Mouse (Mus musculus): ENCODE results near the gene Hdlbp.
"Not testable (repeated sequence)": the region's sequence is repeated elsewhere in the genome, so short reads cannot be mapped to it uniquely, and the experiment has no call there.

Gene Hdlbp

DNA sequence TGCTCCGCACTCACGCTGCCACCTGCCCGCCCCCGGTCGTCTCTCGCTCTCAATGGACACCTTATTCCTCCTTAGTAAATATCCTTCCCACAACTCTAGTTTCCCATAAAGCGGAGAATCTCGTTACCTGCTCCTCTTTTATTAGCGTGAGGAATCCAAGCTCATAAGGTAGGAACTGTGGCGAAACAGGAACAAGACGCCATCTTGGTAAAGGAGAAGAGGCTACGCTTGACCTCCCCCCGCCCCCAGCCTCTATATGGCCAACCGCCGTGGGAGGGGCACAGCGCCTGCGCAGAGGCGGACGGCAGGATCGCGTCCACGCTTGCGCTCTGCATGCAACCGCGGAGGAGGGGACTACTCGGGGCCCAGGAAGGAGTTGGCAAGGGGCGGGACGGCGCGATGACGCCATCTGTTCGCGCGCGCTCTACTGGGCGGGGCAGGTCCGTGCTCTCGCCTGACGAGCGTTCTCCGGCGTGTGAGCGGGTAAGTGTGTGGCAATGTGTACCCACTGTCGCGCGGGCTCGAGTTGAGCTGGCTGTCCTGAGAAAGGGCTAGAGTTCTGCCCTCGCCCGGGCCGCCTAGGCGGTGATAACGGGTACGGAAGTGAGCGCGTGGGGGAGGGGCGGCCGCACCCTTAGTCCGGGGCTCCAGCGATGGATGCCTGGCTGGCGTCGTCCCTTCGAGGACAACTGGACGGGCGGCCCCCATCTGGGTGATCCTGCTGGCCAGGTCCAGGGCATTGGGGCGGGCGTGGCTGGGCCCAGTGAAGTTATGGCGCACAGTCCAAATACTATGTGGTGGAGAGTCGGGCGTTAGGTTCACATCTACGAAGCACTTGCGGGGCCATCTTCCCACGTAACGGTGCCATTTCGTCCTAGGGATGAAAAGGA lies at the start of gene Hdlbp:
Gene Hdlbp (minus strand): TSS at position 230 of the 890 bp plus-strand sequence.
- DNase-seq, result peak; percentile 99

DNA sequence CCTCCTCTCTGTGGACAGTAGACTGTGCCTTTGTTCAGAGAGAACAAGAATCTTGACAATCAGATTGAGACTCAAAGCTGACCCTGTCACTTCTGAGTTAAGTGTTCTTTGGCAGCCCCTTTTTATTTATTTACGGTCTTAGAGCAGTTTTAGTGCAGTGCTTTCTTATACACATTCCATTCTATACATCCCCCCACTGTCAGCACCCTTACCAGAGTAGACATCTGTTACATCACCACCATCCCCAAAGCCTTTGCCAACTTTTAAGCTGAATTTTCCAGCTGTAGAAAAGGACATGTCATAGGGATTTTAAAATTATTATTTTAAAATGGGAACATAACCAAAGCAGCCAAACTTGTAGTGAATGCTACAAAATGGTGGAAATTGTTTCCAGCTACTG lies 43.7 kb upstream of the Hdlbp start:
- DNase-seq, result no peak

DNA sequence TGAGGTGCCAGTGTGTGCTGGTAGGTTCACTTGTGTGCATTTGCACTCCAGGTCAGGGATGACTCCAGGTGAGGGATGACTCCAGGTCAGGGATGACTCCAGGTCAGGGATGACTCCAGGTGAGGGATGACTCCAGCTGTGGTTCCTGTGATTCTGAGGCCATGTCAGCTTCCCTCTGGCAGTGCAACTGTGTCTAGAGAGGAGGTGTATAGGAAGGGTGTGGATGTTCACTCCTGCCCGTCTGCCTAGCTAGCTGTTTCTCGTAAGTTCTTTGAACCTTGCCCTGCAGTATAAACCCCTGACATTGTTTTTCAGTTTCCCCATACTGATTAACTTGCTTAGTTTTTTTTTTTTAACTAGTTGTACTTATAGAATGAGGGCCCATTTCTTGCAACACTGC lies 42.9 kb upstream of the Hdlbp start:
- peak; percentile 47 for DNase-seq

DNA sequence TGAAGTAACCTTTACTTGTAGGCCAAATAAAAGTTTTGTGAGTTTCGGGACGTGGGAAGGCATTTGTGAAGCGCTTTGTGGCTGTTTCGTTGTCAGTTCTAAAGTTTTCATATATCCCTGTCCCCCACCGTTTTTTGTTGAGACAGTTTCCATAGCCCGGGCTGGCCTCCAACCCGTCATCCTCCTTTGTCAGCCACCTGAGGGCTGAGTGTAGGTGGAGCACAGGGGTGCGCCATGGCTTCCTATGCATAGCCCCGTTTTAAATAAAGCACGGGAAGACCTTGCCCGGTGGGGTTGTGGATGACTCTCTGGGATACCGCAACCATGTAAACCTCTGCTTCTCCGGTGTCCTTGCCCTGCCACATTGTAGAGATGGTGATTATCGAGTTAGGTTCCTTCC lies 34.6 kb upstream of the Hdlbp start:
- DNase-seq, result no peak

DNA sequence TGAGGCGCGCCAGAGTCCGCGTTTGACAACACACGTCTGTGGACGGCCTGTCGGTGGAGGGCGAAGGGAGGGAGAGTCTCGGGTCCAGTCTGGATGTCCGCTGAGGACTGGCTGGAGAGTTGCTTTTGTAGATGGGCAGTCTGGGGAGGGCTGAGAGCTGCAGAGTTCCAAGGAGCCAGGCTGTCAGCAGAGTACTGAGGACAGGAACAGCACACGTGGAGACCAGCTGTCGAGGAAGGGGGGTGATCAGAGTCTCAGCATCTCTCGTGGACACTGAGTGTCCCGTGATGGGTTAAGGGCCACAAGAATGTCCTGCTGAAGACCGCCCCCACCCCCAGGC lies 33.7 kb upstream of the Hdlbp start:
- no peak for DNase-seq

DNA sequence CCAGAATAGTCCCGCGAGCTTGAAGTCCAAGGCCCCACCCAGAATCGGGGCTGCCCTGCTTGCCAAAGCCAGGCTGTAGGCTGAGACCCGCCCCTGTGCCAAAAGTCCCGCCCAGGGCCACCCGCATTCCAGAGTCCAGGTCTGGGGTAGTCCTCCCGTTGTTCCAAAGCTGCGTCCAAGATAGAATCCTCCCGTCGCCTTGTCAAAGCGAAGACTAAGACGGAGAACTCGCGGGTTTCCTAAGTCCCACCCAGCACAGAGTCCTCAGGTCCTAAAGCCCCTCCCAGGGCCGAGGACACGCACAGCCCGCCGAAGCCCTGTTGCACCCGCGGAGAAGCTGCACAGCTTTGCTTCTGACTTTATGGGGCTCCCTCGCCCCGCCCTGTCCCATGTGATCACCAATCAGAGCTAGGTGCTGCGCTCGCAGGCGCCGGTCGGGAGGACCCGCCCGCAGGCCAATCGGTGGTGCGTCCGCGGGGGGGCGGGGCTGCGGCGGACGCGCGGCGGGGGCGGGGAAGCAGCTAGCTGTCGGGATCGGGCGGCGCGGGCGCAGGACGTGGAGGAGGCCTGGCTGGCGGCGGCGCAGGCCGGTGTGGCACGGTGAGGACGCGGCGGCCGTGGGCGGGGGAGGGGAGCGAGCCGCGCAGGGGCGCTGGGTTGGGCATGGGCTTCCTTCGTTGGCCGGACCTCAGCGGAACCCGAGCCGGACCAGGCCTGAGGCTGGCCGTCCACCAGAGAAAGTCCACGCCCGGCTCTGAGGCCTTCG lies 33.2 kb upstream of the Hdlbp start, which contains the start of gene Farp2:
Gene Farp2 (plus strand): TSS at position 495 of the 766 bp plus-strand sequence.
- DNase-seq, result peak; percentile 98

DNA sequence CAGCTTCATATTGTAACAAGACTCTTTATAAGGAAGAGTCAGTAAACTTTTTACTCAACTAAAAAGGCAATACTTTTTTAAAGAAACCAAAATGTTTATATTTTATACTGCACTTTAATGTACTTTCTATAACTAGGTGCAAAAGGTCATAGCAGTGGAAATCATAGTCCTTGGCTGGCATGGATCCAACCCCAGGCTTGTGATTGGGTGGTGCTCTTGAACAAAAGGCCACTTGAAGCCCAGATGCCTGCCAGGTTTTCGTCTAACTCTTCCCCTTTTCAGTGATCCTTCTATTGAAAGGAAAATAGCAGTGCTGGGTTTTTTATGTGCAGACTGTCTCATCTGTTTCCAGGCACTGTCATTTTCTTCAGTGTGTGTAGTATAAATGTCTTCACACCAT lies 30.0 kb upstream of the Hdlbp start:
- not testable (repeated sequence) for DNase-seq

DNA sequence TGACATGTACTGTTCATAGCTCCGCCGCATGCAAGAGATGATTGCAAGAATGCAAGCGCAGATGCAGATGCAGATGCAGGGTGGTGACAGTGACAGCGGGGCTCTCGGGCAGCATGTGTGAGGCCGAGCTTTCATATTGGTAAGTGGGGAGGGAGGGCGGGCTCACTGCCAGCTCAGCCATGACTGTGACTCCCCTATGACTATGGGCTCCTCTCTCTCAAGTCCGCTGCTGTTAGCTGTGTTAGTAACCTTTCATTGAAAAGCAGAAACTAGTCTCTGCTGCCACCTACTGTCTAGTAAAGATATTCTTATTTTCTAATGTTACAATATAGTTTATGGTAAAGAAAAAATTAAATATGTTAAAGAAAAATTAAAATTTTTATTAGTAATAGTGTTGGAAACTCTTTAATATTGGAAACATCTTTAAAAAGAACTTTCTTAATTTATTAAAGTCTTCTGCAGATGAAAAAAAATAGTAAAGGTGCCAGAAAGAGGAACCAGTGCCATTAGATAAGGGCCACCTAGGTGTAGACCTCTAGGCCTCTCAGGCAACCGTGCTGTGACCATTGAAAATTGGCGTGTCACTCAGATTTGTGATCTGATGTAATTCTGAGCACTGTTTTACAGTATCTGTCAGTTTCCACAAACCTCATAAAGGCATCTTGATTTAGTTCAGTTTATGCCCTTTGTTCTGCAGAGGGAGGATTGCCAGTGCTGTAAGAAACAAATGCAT lies 28.5 kb upstream of the Hdlbp start:
- DNase-seq, result peak; percentile 10

DNA sequence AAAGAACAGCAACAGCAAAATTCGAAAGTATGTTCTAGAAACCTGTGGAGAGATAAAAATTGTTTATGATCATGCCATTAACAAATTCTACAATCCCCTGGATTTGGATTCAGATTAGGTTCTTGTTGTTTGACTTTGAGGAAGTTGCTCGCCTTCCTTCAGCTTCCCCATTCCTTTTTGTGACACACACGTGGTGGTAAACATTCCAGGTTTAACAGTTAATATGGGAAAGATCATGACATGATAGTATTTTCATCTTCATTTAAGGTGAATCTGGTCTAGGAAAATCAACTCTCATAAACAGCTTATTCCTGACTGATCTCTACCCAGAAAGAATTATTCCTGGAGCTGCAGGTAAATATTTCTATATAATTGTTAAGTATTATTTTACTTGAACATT lies 16.7 kb upstream of the Hdlbp start:
- no peak for DNase-seq

DNA sequence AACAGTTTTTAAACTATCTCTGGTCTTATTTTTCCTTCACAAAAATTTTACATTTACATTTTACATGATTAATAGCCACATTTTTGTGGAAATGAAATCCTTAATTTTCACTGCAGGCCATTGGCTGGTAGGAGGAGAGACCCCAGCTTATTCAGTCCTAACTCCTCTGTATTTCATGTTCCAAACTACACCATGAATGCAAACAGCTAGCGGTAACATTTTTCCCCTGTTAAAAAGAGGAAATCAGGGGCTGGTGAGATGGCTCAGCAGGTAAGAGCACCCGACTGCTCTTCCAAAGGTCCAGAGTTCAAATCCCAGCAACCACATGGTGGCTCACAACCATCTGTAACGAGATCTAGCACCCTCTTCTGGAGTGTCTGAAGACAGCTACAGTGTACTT lies 7.7 kb upstream of the Hdlbp start:
- DNase-seq, result not testable (repeated sequence)

DNA sequence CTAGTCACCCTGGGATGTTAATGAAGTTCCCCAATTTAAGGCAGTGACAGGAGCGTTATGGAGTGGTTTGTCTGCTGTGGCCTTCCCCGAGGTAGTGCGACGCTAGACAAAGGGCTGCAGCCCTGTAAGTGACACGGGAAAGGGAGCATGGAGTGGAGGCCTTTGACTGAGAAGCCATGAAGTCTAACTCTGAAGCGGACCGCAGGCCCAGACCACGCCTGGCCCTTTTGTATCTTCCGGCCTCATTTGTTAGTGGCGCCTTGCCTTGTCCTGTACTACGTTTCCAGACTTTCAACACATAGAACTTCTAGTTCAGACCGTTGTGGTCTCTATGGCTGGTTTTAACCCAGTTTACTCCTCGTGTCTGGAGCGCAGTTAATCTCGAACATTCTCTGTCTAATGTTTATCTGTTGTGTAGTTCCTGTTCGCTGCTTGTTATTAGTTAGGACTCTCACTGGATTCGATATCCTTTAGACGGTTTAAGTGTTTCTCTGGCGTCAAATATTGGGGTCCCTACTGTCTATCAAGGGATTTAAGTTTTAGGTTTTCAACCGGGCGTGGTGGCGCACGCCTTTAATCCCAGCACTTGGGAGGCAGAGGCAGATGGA lies 965 bp upstream of the Hdlbp start:
- DNase-seq, result peak; percentile 34

DNA sequence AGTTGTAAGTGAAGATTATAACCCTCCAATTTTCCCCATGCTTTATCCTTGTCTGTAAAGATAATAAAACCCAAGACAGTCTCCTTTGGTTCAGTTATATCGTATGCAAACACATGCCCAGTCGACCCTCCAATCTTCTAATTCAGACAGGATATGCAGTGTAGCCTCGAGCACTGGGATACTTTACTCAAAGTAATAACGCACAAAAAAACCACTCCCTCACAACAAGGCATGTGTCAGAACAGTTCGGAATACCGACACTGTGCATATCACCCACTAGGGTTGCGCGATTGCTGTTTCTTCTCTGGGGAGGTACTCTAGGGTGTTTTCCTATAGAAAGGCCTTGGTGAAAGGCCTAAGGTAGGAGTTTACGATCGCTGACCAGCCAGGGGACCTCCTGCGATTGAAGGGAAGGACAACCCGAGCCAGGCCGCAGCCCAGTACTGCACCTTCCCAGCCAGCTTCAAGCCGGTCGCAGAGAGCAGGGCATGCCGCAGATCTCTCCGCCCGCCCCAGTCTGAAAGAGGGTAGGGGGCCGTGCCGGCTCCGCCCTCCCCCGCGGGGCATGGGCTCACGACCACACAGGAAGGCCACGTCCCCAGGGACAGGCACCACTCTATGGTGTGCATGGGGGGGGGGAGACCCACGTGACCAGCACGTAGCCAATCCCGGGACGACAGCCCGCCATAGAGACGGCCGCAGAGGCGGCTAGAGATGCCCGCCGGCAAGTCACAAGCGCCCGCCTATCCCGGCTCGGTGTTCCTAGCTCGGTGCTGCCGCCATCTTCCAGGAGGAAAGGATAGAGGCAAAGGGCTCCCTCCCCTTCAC lies 643 bp downstream of the Hdlbp start:
- DNase-seq, result peak; percentile 100

DNA sequence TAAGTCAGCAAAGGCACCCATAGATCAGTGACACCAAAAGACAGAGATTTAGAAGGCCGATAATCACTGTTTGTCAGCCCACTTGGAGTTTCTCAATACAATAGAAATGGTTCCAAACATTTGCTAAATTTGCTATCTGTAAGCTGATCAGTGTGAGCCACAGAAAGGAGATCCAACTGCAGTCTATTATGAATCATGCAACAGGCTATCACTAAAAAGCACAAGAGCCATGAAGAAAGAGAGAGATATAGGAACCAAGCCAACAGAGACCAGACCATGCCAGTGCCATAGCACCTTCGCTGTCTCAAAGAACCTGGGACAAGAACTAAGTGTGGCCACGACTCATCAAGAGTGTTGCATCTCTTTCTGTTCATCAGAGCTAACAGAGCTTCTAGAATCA lies 2.9 kb downstream of the Hdlbp start:
- DNase-seq, result no peak

DNA sequence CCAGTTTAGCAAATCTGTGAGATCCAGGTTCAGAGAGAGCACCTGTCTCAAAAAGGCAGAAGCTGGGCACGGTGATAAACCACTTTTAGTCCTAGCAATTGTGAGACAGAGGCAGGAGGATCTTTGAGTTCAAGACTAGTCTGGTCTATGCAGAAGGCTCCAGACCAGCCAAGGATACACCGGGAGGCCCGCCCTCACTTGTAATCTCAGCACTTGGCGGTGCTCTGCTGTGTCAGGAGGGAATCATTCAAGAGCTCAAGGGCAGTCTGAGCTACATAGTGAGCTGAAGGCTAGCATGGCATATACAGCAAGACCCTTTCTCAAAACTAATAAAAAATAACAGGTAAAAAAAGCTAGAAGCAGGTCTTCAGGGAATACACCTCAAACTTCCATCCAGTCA lies 10.0 kb downstream of the Hdlbp start:
- no peak for DNase-seq

DNA sequence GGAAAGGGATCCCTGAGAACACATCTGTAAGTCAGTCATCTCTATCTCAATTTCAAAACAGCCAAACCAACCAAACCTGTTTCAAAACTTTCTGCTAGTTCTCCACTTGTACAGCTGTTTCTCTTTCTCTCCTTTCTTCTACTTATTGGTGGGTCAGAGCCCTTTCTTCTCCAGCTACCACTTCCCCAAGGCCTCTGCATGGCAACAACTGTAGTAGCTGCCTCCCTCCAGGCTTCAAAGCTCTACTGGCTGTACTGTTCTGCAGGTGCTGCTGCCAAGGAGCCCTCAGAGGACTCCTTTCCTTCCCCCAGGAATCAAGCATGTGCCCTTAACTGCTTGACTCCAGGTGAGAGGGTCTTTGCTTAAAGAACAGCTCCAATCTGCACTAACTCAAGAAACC lies 12.9 kb downstream of the Hdlbp start:
- no peak for DNase-seq

DNA sequence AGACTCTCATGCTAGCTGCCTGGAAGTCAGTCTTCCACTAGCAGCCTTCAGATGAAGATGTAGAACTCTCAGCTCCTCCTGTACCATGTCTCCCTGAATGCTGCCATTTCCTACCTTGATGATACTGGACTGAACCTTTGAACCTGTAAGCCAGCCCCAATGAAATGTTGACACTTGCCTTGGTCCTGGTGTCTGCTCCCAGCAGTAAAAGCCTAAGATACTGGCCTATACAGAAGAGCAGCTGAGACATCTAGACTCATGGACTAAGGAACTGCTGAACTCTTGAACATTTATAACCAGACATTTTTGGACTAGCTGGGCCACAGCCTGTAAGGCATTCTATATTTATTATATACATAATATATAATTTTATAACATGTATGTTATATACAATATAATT lies 13.5 kb downstream of the Hdlbp start:
- no peak for DNase-seq

DNA sequence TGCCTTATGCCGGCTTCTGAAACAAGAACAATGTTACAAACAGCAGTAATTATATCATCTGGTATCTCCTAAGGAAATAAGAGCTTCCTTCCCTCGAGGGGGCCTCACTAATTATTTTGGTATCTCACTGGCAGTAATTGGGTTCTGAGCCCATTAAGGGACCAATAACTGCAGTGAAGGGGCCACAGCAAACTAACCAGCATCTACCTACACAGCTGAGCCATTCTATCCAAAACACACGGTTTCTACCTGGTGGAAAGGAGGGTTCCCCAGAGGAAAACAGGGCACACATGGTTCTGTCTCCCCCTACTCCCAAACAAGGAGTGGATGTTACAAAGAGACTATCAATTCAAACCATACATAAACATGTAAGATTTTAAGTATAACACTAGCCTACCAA lies 19.5 kb downstream of the Hdlbp start:
- DNase-seq, result no peak

DNA sequence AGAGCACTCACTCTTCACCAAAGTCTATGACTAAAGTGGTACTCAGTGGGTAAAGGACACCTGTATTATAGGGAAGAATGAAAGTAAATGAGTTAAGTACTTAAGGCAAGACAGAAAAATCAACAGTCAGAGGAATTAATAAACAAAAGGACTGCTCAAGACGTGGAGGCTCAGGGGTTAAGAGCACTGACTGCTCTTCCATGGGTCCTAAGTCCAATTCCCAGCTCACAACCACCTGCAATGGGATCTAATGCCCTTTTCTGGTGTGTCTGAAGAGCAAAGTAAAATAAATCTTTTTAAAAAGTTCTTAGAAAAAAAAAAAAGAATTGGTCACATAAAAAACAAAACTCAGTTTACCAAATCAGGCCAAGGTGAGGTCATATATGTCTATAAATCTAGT lies 20.3 kb downstream of the Hdlbp start:
- DNase-seq, result no peak

DNA sequence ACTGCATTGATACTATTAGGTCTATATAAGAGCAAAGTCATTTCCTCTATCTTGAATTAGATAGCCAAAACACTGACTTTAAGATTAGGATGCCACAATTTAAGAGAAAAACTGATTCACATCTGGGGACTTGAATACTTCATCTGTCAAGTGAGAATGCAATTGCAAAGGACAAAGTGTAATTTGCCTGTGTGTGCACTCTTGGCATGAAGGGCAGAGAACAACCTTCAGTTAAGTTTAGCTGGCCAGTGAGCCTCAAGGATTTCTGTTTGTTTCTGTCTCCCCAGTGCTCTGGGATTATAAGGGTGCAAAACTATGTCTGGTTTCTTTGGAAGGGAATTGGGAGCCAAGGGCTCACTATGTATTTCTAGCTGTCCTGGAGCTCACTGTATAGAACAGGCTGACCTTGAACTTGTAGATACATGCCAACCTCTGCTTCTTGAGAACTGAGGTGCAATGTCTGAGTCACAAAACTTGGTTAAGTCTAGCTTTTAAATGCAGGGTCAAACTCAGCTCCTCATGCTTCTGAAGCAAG lies 24.8 kb downstream of the Hdlbp start:
- no peak for DNase-seq

DNA sequence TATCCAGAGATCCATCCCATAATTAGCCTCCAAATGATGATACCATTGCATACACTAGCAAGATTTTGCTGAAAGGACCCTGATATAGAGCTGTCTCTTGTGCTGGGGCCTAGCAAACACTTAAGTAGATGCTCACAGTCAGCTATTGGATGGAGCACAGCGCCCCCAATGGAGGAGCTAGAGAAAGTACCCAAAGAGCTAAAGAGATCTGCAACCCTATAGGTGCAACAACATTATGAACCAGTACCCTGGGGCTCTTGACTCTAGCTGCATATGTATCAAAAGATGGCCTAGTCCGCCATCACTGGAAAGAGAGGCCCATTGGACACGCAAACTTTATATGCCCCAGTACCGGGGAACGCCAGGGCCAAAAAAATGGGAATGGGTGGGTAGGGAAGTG lies 28.5 kb downstream of the Hdlbp start:
- DNase-seq, result not testable (repeated sequence)

DNA sequence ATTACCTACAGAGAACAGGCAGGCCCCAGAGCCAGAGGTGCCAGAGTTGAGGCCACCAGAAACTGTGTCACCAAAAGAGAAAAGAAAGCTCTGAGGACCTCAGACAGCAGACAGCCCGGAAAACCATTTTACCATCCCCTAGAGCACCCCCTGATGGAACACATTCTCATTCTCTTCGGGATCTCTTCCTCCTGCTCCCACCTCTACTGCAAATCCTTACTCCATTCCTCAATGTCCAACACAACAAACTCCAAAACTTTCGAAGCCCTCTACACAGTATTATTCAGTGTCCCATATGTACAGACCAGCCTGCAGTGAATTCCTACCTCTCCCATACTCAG lies 32.8 kb downstream of the Hdlbp start:
- DNase-seq, result no peak

All from kidney, postnatal 14 days (tissue).